Mouse (Mus musculus) midbrain, embryonic 11.5 days (tissue): ENCODE results near the gene Spon2. TPM values are rescaled to one million over a fixed set of nuclear protein-coding genes. Genes with fewer than 3 reads are reported as not detected.

Experiments used
- polyA plus RNA-seq: library from polyadenylated mRNA; unstranded; fragments of >200 nt; fragmentation: Nextera tagmentation; extraction: Ambion mirVana; gene quantifications from 2 replicates; pipeline ENCODE4 v1.2.1, GENCODE M21; 2014

Spon2 gene
- polyA plus RNA-seq, 1 experiment from 2014 or later = 3.5 TPM

Other genes starting within 250 kb of the Spon2 start
- 487 and 530 TPM in 2 replicates for gene Ywhah, start 199.6 kb downstream of the Spon2 start, polyA plus RNA-seq
- gene Slc5a1, start 114.2 kb downstream of the Spon2 start, polyA plus RNA-seq = not detected in 2 replicates
- gene Ctbp1, start 56.5 kb upstream of the Spon2 start, polyA plus RNA-seq = 487 and 546 TPM in 2 replicates
- gene Maea, start 117.1 kb upstream of the Spon2 start, polyA plus RNA-seq = 149 and 157 TPM in 2 replicates
- 5.8 and 6.1 TPM in 2 replicates for gene Uvssa, start 160.1 kb upstream of the Spon2 start, polyA plus RNA-seq
- 0.40 and 0.48 TPM in 2 replicates for gene Nkx1-1, start 215.5 kb upstream of the Spon2 start, polyA plus RNA-seq